Mouse (Mus musculus): ENCODE measurements around the gene Hmga1. TPM values are rescaled to one million over a fixed set of nuclear protein-coding genes. Genes with fewer than 3 reads are reported as not detected.

Hmga1 gene
- 38.2 TPM for polyA plus RNA-seq (2015; fragmentation: Illumina TruSeq; extraction: RNeasy Lipid Tissue Mini Kit (QIAGEN cat#74804); ENCODE audit: insufficient read depth, low replicate concordance)

GRCm38 (mm10) chr17:27556315-27557011 is at the start of gene Hmga1:
Gene Hmga1 (plus strand): TSS chr17:27556497.

GRCm38 (mm10) chr17:27521303-27521702 is 35.0 kb upstream of the Hmga1 start, which contains the start of gene Grm4:
Gene Grm4 (minus strand): TSS chr17:27521403.

GRCm38 (mm10) chr17:27565163-27565941 is 9.1 kb downstream of the Hmga1 start, which contains the start of gene AI413582:
Gene AI413582 (minus strand): TSS chr17:27565756.

Other genes with a start within 250 kb of the Hmga1 start
- not detected for gene Grm4, start 35.1 kb upstream of the Hmga1 start, polyA plus RNA-seq (2015; fragmentation: Illumina TruSeq; extraction: RNeasy Lipid Tissue Mini Kit (QIAGEN cat#74804); ENCODE audit: insufficient read depth, low replicate concordance)
- 26.7 TPM for gene AI413582, start 9.3 kb downstream of the Hmga1 start, polyA plus RNA-seq (2015; fragmentation: Illumina TruSeq; extraction: RNeasy Lipid Tissue Mini Kit (QIAGEN cat#74804); ENCODE audit: insufficient read depth, low replicate concordance)
- 60.1 TPM for gene Nudt3, start 67.0 kb downstream of the Hmga1 start, polyA plus RNA-seq (2015; fragmentation: Illumina TruSeq; extraction: RNeasy Lipid Tissue Mini Kit (QIAGEN cat#74804); ENCODE audit: insufficient read depth, low replicate concordance)
- not detected for gene RPS10-NUDT3, start 78.7 kb downstream of the Hmga1 start, polyA plus RNA-seq (2015; fragmentation: Illumina TruSeq; extraction: RNeasy Lipid Tissue Mini Kit (QIAGEN cat#74804); ENCODE audit: insufficient read depth, low replicate concordance)
- 1,390 TPM for gene Rps10, start 80.2 kb downstream of the Hmga1 start, polyA plus RNA-seq (2015; fragmentation: Illumina TruSeq; extraction: RNeasy Lipid Tissue Mini Kit (QIAGEN cat#74804); ENCODE audit: insufficient read depth, low replicate concordance)
- 11.6 TPM for gene Pacsin1, start 99.0 kb downstream of the Hmga1 start, polyA plus RNA-seq (2015; fragmentation: Illumina TruSeq; extraction: RNeasy Lipid Tissue Mini Kit (QIAGEN cat#74804); ENCODE audit: insufficient read depth, low replicate concordance)
- gene Spdef, start 172.5 kb downstream of the Hmga1 start, polyA plus RNA-seq (2015; fragmentation: Illumina TruSeq; extraction: RNeasy Lipid Tissue Mini Kit (QIAGEN cat#74804); ENCODE audit: insufficient read depth, low replicate concordance), result not detected